Mouse (Mus musculus): ENCODE results near the gene Tspan7.

GRCm38 (mm10) chrX:10557596-10557995, 72.6 kb downstream of the Tspan7 start:
- TF ChIP-seq CTCF (IDR thresholded peaks at IDR 0.05; ENCODE audit: low read depth, low read length): no peak
- no peak for TF ChIP-seq GATA1 (IDR thresholded peaks at IDR 0.05; ENCODE audit: borderline replicate concordance, low read length)
